Mouse (Mus musculus) heart, postnatal 0 days (tissue): ENCODE results near the gene Fgfr2. TPM values are rescaled to one million over a fixed set of nuclear protein-coding genes. Genes with fewer than 3 reads are reported as not detected.

ENCODE experiments used
- ATAC-seq: fragments of 200-750 bp; cut with Nextera tagmentation; 2 replicates; pipeline ENCODE4 v1.8.0; 2017; ENCODE audit warnings: low read depth, moderate number of reproducible peaks, moderate library complexity; ENCODE audit not compliant: insufficient read depth
- DNase-seq: peaks from one replicate; pipeline ENCODE4 v3.0.0-alpha.2; 2016; ENCODE audit warnings: low spot score
- H3K27ac ChIP-seq: fragments of 300-500 bp; sonication (generic); 2 replicates; pipeline ENCODE4 v1.5.1; 2014; ENCODE audit warnings: low read depth, mild to moderate bottlenecking
- H3K27me3 ChIP-seq: fragments of 300-500 bp; sonication (generic); 2 replicates; pipeline ENCODE4 v1.6.1; 2014; ENCODE audit warnings: low read length, mixed read lengths; ENCODE audit not compliant: control insufficient read depth, insufficient read depth
- H3K36me3 ChIP-seq: fragments of 300-500 bp; sonication (generic); replicated peaks from 2 replicates; pipeline ENCODE4 v1.6.1; 2014; ENCODE audit warnings: low read length, mixed read lengths; ENCODE audit not compliant: control insufficient read depth, insufficient read depth
- H3K4me1 ChIP-seq: fragments of 300-500 bp; sonication (generic); 2 replicates; pipeline ENCODE4 v1.6.1; 2014; ENCODE audit warnings: antibody characterized with exemption; ENCODE audit not compliant: control insufficient read depth, insufficient read depth
- H3K4me2 ChIP-seq: fragments of 300-500 bp; sonication (generic); 2 replicates; pipeline ENCODE4 v1.6.1; 2014; ENCODE audit warnings: low read depth, mild to moderate bottlenecking, low read length, moderate library complexity
- H3K4me3 ChIP-seq: fragments of 300-500 bp; sonication (generic); 2 replicates; pipeline ENCODE4 v1.5.1; 2014; ENCODE audit warnings: low read depth, low read length
- H3K9ac ChIP-seq: fragments of 300-500 bp; sonication (generic); replicated peaks from 2 replicates; pipeline ENCODE4 v1.6.1; 2014; ENCODE audit warnings: low read depth, low read length, mixed read lengths
- H3K9me3 ChIP-seq: fragments of 300-500 bp; sonication (generic); replicated peaks from 2 replicates; pipeline ENCODE4 v1.6.1; 2016; ENCODE audit warnings: low read length; ENCODE audit not compliant: control insufficient read depth
- CTCF ChIP-seq: IDR thresholded peaks from 2 replicates; pipeline ENCODE4 v1.5.1; 2016; ENCODE audit warnings: antibody characterized with exemption, control low read depth, low read depth
- EP300 ChIP-seq: IDR thresholded peaks from 2 replicates; pipeline ENCODE4 v1.6.1; 2016; ENCODE audit warnings: antibody characterized with exemption, low read depth
- WGBS: fragments of 180-500 bp; shearing (Covaris S2); extraction: QIAGEN DNeasy Blood & Tissue Kit; methylation state at CpG from one replicate; pipeline ENCODE4 v1.1.7; 2014; 5-methylcytosine and 5-hydroxymethylcytosine counted together
- polyA plus RNA-seq: library from polyadenylated mRNA; unstranded; fragments of >200 nt; fragmentation: Nextera tagmentation; extraction: Ambion mirVana; gene quantifications from 2 replicates; pipeline ENCODE4 v1.2.1, GENCODE M21; 2015
- total RNA-seq: library from RNA; depleted of rRNA; stranded (reverse); fragments of >200 nt; gene quantifications from 2 replicates; pipeline ENCODE4 v1.2.3, GENCODE M21; 2014; ENCODE audit warnings: low replicate concordance

Fgfr2 gene
- total and polyA plus RNA-seq, 2 experiments from 2014 or later = 3.8 to 11.5 TPM

DNA sequence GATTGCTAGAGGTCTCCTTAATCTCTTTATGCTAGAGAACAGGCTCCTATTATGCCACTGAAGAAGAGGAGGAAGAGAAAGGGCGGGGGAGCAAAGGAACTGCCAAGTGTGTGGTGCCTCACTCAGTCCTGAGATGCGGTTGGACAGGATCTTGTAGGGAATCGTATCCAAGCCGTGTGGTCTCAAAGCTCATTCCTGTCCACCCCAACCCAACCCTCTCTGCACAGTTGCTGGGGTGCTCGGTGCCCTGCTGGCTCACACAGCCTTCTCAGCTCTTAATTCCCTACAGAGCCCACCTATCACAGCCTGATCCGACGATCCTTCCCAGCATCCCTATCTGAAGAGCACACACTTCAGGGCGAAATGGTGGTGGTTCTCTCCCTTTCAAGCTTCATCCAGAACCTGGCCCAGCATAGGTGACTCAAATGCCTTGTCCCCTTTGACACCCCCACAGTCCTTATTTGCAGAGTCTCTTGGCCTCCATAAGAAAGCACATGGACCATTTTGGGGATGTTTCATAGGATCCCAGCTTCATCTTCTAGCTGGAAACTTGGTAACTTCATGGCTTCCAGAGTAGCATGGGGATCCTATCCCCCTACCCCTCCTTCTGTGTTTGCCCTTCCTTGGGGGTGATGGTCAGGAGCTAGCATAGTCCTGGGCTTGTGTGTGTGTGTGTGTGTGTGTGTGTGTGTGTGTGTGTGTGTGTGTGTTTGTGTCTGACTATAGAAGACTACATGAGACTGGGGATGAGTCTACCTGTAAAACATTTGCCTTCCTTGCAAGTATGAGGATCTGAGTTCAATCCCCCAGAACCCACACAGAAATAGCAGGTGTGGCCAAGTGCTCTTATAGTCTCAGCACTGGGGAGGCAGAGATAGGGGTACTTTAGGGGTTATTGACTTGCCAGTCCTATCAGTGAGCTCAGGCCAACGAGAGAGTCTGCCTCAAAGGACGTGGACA, 766.0 kb downstream of the Fgfr2 start:
- H3K4me2 ChIP-seq = no peak overlapping the region
- H3K9ac ChIP-seq = no peak overlapping the region
- H3K27me3 ChIP-seq = no peaks in the 10 kb centered on the region
- no peak for ATAC-seq
- 65% methylated on average over 10 of the region's 10 CpGs for WGBS
- no peak overlapping the region for H3K27ac ChIP-seq
- DNase-seq = no peak
- TF ChIP-seq EP300 = no peak
- no peak for TF ChIP-seq CTCF
- peaks cover 6% of the 10 kb centered on the region; the same call in 1 of the 2 replicates for H3K4me1 ChIP-seq
- H3K36me3 ChIP-seq = no peaks in the 10 kb centered on the region
- H3K4me3 ChIP-seq = no peak overlapping the region
- H3K9me3 ChIP-seq = no peaks in the 10 kb centered on the region

DNA sequence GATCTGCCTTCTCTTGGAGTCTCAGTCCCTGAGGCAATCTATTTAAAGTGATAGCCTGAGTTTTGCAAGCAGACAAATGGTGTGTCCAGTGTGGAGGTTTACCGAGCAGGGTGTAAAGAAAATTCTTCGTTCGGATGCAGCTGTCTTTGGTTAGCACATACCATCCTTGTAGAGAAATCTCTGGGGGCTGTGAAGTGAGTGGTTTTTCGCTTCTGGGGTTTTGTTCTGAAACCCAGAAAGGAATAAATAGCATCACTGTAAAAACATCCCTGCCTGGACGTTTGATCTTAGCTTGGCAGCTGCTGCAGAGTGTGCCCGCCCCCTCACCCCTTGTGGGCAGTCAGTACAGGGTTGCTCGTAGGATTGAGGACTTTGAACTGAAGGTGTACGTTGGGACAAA, 767.0 kb downstream of the Fgfr2 start:
- Histone ChIP-seq H3K36me3 (no peaks in the 10 kb centered on the region), H3K4me3 (no peak overlapping the region), H3K4me2 (no peak overlapping the region), H3K9me3 (no peaks in the 10 kb centered on the region), H3K27me3 (no peaks in the 10 kb centered on the region), H3K27ac (no peak overlapping the region), H3K4me1 (peaks cover 6% of the 10 kb centered on the region; the same call in 1 of the 2 replicates), H3K9ac (no peak overlapping the region)
- ATAC-seq = no peak
- TF ChIP-seq CTCF (no peak), EP300 (no peak)
- 44% methylated on average over 8 of the region's 8 CpGs for WGBS
- no peak for DNase-seq

DNA sequence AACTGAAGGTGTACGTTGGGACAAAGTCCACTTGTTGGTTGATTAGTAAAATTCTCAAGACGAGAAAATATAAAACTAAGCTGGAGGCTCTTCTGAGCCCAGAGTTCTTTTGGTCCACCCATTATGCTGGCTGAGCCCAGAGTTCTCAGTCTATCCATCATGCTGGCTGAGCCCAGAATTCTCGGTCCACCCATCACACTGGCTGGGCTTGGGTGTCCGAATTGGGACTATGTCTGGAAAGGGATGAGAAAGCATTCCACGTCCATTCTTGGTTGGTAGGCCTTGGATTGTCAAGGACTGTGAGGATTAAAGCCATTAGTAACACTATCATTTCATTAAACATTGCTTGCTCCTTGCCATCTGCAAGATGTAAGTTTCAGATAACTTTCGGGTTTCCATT, 767.4 kb downstream of the Fgfr2 start:
- 76% methylated on average over 6 of the region's 6 CpGs for WGBS
- H3K4me3 ChIP-seq = no peak overlapping the region
- H3K9me3 ChIP-seq = no peaks in the 10 kb centered on the region
- no peak overlapping the region for H3K4me2 ChIP-seq
- no peaks in the 10 kb centered on the region for H3K27me3 ChIP-seq
- H3K4me1 ChIP-seq = peaks cover 6% of the 10 kb centered on the region; the same call in 1 of the 2 replicates
- ATAC-seq = no peak
- TF ChIP-seq CTCF = no peak
- no peak for DNase-seq
- no peak overlapping the region for H3K9ac ChIP-seq
- no peaks in the 10 kb centered on the region for H3K36me3 ChIP-seq
- H3K27ac ChIP-seq = no peak overlapping the region

DNA sequence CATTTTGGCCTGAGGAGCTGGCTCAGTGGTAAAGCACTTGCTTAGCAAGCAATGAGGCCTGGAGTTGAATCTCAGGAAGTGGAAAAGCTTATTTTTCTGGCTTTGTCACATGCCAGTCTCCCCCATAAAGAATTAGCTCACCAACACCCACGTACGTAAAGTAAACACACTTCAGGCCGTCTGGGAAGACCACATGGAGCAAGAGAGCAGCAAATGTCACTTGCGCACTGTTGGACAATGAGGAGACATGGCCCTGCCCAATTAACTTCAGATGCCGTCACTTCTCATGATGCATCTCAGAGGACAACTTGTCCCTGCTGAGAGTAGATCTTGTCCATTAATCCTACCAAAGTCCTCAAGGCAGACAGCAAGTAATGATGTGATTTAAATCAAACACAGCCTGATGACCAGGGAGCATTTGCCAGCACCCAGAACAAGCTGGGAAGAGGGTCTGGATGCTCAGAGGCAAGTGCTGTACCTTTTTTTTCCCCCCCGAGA, 774.0 kb downstream of the Fgfr2 start:
- no peak overlapping the region for H3K4me2 ChIP-seq
- WGBS = 71% methylated on average over 6 of the region's 6 CpGs
- 0 out of 2 replicates have a peak overlapping the region, but pooled peaks have one; percentile 32 for H3K27ac ChIP-seq
- no peak for ATAC-seq
- H3K27me3 ChIP-seq = no peaks in the 10 kb centered on the region
- TF ChIP-seq CTCF (no peak), EP300 (no peak)
- H3K4me1 ChIP-seq = no peaks in the 10 kb centered on the region
- no peak for DNase-seq
- no peak overlapping the region for H3K9ac ChIP-seq
- no peaks in the 10 kb centered on the region for H3K36me3 ChIP-seq
- no peak overlapping the region for H3K4me3 ChIP-seq
- no peaks in the 10 kb centered on the region for H3K9me3 ChIP-seq

DNA sequence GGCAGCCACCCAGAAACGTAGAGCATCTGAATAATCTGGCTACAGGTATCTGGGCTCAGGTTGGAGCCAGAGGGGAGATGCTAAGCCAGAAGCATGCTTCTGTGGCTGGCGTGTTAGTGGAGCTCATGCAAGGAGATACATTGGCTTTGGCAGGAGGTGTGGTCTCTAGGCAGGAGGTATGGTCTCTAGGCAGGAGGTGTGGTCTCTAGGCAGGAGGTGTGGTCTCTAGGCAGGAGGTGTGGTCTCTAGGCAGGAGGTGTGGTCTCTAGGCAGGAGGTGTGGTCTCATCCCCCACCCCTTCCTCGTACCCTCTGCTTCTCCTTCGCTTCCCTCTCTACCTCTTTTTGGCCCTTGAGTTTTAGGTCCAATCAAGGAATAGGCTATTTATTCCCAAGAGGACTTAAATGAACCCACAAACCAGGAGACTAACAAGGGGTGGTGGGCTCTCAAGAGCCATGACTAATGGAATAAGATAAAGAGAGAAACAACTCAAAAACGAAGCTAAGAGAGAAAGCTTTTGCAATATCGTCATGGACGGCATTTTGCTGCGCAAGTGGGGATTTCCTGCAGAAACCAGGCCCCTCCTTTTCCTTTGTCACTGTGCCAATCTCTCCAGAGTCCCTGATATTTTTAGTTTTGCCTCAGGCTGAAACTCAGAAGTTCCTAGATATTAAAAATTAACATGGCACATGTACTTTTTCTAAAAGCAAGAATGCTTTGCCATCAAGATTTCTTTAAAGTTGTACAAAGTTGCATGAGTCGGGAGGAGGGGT, 775.7 kb downstream of the Fgfr2 start:
- no peaks in the 10 kb centered on the region for H3K36me3 ChIP-seq
- H3K4me3 ChIP-seq = no peak overlapping the region
- H3K27me3 ChIP-seq = no peaks in the 10 kb centered on the region
- peak overlapping the region; percentile 52 for H3K27ac ChIP-seq
- TF ChIP-seq CTCF = no peak
- no peak overlapping the region for H3K9ac ChIP-seq
- H3K4me1 ChIP-seq = no peaks in the 10 kb centered on the region
- no peak for DNase-seq
- ATAC-seq = no peak
- no peaks in the 10 kb centered on the region for H3K9me3 ChIP-seq
- 63% methylated on average over 9 of the region's 9 CpGs for WGBS
- H3K4me2 ChIP-seq = no peak overlapping the region
